Mouse (Mus musculus) brain, embryonic 14.5 days (tissue): ENCODE results near the gene Uggt2. TPM values are rescaled to one million over a fixed set of nuclear protein-coding genes. Genes with fewer than 3 reads are reported as not detected.

Source experiments
- DNase-seq: peaks from one replicate; pipeline ENCODE4 v3.0.0-alpha.2; 2011; ENCODE audit warnings: low read depth
- CTCF ChIP-seq: fragments of 200-500 bp; IDR thresholded peaks from 2 replicates; pipeline ENCODE4 v1.5.1; 2012; ENCODE audit warnings: inconsistent platforms, mild to moderate bottlenecking, moderate library complexity, borderline replicate concordance; ENCODE audit not compliant: insufficient read depth, insufficient read length; ENCODE audit errors: extremely low read depth
- POLR2A ChIP-seq: fragments of 200-500 bp; IDR thresholded peaks from 2 replicates; pipeline ENCODE4 v1.6.1; 2012; ENCODE audit warnings: mild to moderate bottlenecking, inconsistent platforms, borderline replicate concordance; ENCODE audit not compliant: poor library complexity, insufficient read depth, insufficient read length, severe bottlenecking; ENCODE audit errors: extremely low read depth
- polyA plus RNA-seq: library from polyadenylated mRNA; depleted of rRNA; stranded (reverse); fragments of >200 nt; gene quantifications from 2 replicates; pipeline ENCODE4 v1.2.3, GENCODE M21; 2012; rRNA removed

The Uggt2 gene
- polyA plus RNA-seq, 1 experiment, result 42.6 TPM

- peak; percentile 99 for DNase-seq
These were observed 161.4 kb downstream of the Uggt2 start, which contains the start of gene Dnajc3 for GRCm38 (mm10) chr14:118937533-118938492. Dnajc3 (plus strand) TSS chr14:118937976.

GRCm38 (mm10) chr14:118936952-118937351 is 162.3 kb downstream of the Uggt2 start:
- no peak for DNase-seq
- TF ChIP-seq CTCF (no peak), POLR2A (no peak)

More at GRCm38 (mm10) chr14:118937533-118938492, 161.4 kb downstream of the Uggt2 start, which contains the start of gene Dnajc3:
- TF ChIP-seq POLR2A (peak; percentile 90), CTCF (no peak)

- no peak for DNase-seq
- TF ChIP-seq POLR2A (no peak), CTCF (no peak)
These were observed 163.0 kb downstream of the Uggt2 start for GRCm38 (mm10) chr14:118936236-118936635.

Other genes starting within 250 kb of the Uggt2 start
- 99.2 and 142 TPM in 2 replicates for gene Dzip1, start 174.0 kb downstream of the Uggt2 start, polyA plus RNA-seq
- 11.3 and 13.1 TPM in 2 replicates for gene Dnajc3, start 161.5 kb downstream of the Uggt2 start, polyA plus RNA-seq
- 4.2 and 11.1 TPM in 2 replicates for gene Hs6st3, start 38.9 kb upstream of the Uggt2 start, polyA plus RNA-seq